Mouse (Mus musculus): ENCODE data around the gene Dnaic2. TPM values are rescaled to one million over a fixed set of nuclear protein-coding genes. Genes with fewer than 3 reads are reported as not detected.

Dnaic2 gene
- polyA plus RNA-seq, 2 experiments, result 0.03 TPM; not detected in 1

DNA sequence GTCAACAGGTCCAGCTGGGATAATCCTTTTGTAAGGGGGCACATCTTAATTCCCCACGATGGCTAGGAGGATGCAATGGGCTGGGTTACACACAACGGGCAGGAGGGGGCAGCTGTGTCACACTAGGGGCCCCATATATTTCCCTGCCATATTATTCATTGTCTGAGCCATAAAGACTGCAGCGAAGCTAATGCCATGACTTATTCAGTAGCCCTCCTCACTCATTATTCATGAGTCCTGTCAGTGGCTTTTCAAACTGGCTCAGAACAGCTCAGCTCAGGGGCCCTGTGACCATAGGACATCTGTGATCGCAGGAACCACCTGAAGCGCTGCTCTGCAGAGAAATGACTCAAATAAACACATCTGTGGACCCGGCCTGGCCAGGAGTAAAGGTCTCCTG is 14.2 kb downstream of the Dnaic2 start:
- Histone ChIP-seq H3K4me1 (replicated peaks; ENCODE audit: control insufficient read depth in 2 of 2, insufficient read depth in 2 of 2, low read length in 1 of 2) (no peaks in the 10 kb centered on the region), H3K9ac (replicated peaks) (no peak overlapping the region), H3K4me3 (ENCODE audit: insufficient read depth in 1 of 2, low read depth in 2 of 2, low read length in 2 of 2) (no peak overlapping the region), H3K27ac (no peak overlapping the region), H3K36me3 (replicated peaks; ENCODE audit: control insufficient read depth, insufficient read depth, low read depth) (no peaks in the 10 kb centered on the region), H3K4me2 (ENCODE audit: low read depth) (no peak overlapping the region), H3K9me3 (ENCODE audit: control insufficient read depth, low read length) (no peaks in the 10 kb centered on the region), H3K27me3 (ENCODE audit: control insufficient read depth, insufficient read depth, low read length) (no peaks in the 10 kb centered on the region)
- WGBS (ENCODE audit: insufficient replicate concordance), result 51% methylated on average over 6 of the region's 6 CpGs
- TF ChIP-seq EP300 (IDR thresholded peaks at IDR 0.05; ENCODE audit: low read depth) (no peak), CTCF (IDR thresholded peaks at IDR 0.05; ENCODE audit: low read depth) (no peak)
- no peak for DNase-seq (ENCODE audit: low read depth in 3 of 3, low spot score in 3 of 3)
- ATAC-seq (ENCODE audit: insufficient read depth), result no peak

DNA sequence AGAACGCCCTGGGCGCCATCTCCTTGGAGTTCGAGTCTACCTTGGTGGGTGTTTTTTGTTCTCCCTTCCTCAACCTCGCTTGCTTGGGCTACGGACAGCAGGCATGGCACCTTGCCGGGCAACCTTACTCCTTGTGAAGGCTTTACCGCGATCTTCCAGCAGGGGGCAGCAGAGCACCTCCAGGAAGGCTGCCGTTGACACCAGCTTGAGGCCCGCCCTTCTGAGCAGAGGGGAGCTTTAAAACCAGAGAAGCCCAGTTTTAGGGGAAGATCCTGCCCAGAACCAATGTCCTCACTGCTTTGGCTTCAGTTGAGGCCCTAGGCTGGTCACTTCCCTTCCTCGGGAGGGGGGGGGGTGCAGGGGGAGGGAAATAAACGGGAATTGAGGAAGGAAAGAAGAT is 17.9 kb downstream of the Dnaic2 start:
- 4% methylated on average over 12 of the region's 12 CpGs for WGBS (ENCODE audit: insufficient replicate concordance)
- TF ChIP-seq EP300 (IDR thresholded peaks at IDR 0.05; ENCODE audit: low read depth) (no peak), CTCF (IDR thresholded peaks at IDR 0.05; ENCODE audit: low read depth) (peak; percentile 97)
- Histone ChIP-seq H3K4me3 (ENCODE audit: insufficient read depth in 1 of 2, low read depth in 2 of 2, low read length in 2 of 2) (no peak overlapping the region), H3K9ac (replicated peaks) (no peak overlapping the region), H3K4me2 (ENCODE audit: low read depth) (no peak overlapping the region), H3K4me1 (replicated peaks; ENCODE audit: control insufficient read depth in 2 of 2, insufficient read depth in 2 of 2, low read length in 1 of 2) (no peaks in the 10 kb centered on the region), H3K27ac (no peak overlapping the region), H3K9me3 (ENCODE audit: control insufficient read depth, low read length) (no peaks in the 10 kb centered on the region), H3K27me3 (ENCODE audit: control insufficient read depth, insufficient read depth, low read length) (no peaks in the 10 kb centered on the region), H3K36me3 (replicated peaks; ENCODE audit: control insufficient read depth, insufficient read depth, low read depth) (no peaks in the 10 kb centered on the region)
- DNase-seq (ENCODE audit: low read depth in 3 of 3, low spot score in 3 of 3) (peak; percentile 43 to 50 (median 45)), ATAC-seq (ENCODE audit: insufficient read depth) (0 out of 2 replicates have a peak, but pooled peaks have one; percentile 28)

DNA sequence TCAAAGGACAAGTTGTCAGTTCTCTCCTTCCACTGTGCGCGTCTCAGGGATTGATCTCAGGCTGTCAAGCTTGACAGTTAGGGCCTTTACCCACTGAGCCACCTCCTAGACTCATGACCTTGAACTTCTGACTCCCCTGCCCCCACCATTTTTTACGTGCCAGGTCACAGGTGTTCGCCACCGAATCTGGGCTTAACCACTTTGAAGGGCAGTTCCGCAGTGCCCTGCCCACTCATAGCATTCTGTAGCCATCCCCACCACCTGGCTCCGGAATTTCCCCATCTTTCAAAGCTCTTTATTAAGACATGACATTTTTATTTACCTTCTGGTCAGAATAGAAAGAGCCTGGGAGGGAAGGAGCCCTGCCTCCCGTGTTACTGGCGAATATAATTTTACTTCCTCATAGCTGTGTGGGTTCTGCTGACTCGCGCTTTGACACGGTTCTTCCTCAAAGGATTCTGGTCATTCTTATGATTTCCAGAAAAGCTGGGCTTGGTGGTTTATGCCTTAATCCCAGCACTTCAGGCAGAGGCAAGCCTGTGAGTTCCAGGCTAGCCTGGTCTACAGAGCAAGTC is 20.4 kb downstream of the Dnaic2 start:
- TF ChIP-seq CTCF (IDR thresholded peaks at IDR 0.05; ENCODE audit: low read depth) (no peak), EP300 (IDR thresholded peaks at IDR 0.05; ENCODE audit: low read depth) (no peak)
- Histone ChIP-seq H3K4me3 (ENCODE audit: insufficient read depth in 1 of 2, low read depth in 2 of 2, low read length in 2 of 2) (no peak overlapping the region), H3K27me3 (ENCODE audit: control insufficient read depth, insufficient read depth, low read length) (no peaks in the 10 kb centered on the region), H3K9me3 (ENCODE audit: control insufficient read depth, low read length) (no peaks in the 10 kb centered on the region), H3K27ac (no peak overlapping the region), H3K4me1 (replicated peaks; ENCODE audit: control insufficient read depth in 2 of 2, insufficient read depth in 2 of 2, low read length in 1 of 2) (no peaks in the 10 kb centered on the region), H3K4me2 (ENCODE audit: low read depth) (no peak overlapping the region), H3K9ac (replicated peaks) (no peak overlapping the region), H3K36me3 (replicated peaks; ENCODE audit: control insufficient read depth, insufficient read depth, low read depth) (no peaks in the 10 kb centered on the region)
- 45% methylated on average over 12 of the region's 12 CpGs for WGBS (ENCODE audit: insufficient replicate concordance)
- DNase-seq (ENCODE audit: low read depth in 3 of 3, low spot score in 3 of 3) (no peak), ATAC-seq (ENCODE audit: insufficient read depth) (no peak)

DNA sequence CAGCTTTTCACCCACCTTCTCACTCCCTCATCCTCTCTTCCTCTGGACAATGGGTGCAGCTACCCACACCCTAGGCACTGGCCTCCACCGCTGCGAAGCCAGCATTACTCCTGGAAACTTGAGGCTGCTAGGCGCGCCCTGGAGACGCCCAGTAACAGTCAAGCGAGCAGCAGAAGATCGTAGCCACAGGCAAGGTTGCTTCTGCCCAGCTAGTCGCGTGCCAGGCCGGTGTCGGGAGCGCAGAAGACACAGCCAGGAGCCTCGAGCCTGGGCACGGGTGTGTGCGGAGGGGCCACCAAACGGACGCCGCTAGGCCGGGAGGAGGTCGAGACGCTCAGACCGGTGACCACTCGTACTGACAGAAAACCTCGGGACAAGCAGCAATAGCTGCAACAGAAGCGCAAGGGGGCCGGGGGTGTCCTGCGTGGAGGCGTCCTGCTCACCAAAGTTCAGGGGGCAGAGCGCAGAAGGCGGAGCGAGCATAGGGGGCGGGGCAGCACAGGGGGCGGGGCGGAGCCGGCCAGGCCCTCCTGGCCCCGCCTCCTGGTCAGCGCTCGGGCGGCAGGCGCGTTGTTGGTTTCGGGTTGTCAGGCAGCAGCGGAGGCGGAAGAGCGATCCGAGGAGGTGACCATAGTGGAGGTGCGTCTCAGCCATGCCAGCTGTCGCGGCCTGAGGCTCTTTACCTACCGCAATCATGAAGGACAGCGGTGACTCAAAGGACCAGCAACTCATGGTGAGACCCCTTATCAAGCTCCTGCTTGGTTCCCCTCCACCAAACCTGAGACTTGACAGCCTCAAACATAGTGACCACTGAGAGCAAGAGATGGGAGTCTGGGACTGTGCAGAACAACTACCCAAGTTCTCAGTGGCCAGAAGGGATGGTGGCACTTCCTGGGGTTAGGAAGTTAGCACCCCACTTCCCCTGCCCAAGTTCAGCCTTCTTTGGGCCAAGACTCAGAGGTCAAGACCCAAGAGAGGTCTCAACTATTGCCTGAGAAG is 37.9 kb downstream of the Dnaic2 start, which contains the start of gene Kif19a:
Gene Kif19a (plus strand): TSS at position 569 of the 999 bp plus-strand sequence.
- DNase-seq (ENCODE audit: low read depth in 3 of 3, low spot score in 3 of 3), result peak in 1 of 3 experiments; percentile 26
- no peaks in the 10 kb centered on the region for H3K36me3 ChIP-seq (replicated peaks; ENCODE audit: control insufficient read depth, insufficient read depth, low read depth)
- H3K27me3 ChIP-seq (ENCODE audit: control insufficient read depth, insufficient read depth, low read length), result peaks cover 2% of the 10 kb centered on the region; the same call in 1 of the 2 replicates
- H3K4me2 ChIP-seq (ENCODE audit: low read depth), result peak within 1 kb of the TSS; percentile 62
- H3K4me3 ChIP-seq (ENCODE audit: insufficient read depth in 1 of 2, low read depth in 2 of 2, low read length in 2 of 2), result peak within 1 kb of the TSS; percentile 30
- H3K9me3 ChIP-seq (ENCODE audit: control insufficient read depth, low read length), result no peaks in the 10 kb centered on the region
- ATAC-seq (ENCODE audit: insufficient read depth), result peak; percentile 65; the same call in 1 of the 2 replicates
- WGBS (ENCODE audit: insufficient replicate concordance), result 3% methylated on average over 51 of the region's 51 CpGs
- TF ChIP-seq CTCF (IDR thresholded peaks at IDR 0.05; ENCODE audit: low read depth), result no peak
- no peak for TF ChIP-seq EP300 (IDR thresholded peaks at IDR 0.05; ENCODE audit: low read depth)
- H3K4me1 ChIP-seq (replicated peaks; ENCODE audit: control insufficient read depth in 2 of 2, insufficient read depth in 2 of 2, low read length in 1 of 2), result no peaks in the 10 kb centered on the region
- H3K9ac ChIP-seq (replicated peaks), result no peak within 1 kb of the TSS
- H3K27ac ChIP-seq, result no peak within 1 kb of the TSS

DNA sequence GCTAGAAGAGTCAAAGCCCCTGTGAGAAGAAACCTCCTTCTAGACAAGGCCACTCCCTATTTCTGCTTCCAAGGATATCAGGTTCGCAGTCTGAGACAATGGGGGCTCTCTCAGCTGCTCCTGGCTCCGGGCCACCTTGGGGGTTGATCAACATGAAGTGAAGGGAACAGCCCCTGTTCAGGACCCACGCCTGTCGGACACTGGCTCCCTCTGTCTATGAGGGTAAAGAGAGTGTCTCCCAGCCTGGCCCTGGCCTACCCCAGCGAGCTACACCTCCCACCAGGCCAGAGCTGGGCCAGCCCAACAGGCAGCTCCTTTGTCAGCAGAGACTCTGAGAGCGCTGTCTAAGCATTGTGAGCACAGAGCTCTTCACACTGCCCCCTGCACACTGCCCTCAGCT is 42.7 kb downstream of the Dnaic2 start:
- no peaks in the 10 kb centered on the region for H3K9me3 ChIP-seq (ENCODE audit: control insufficient read depth, low read length)
- H3K4me3 ChIP-seq (ENCODE audit: insufficient read depth in 1 of 2, low read depth in 2 of 2, low read length in 2 of 2), result no peak overlapping the region
- peaks cover 2% of the 10 kb centered on the region; the same call in 1 of the 2 replicates for H3K27me3 ChIP-seq (ENCODE audit: control insufficient read depth, insufficient read depth, low read length)
- ATAC-seq (ENCODE audit: insufficient read depth), result no peak
- no peaks in the 10 kb centered on the region for H3K4me1 ChIP-seq (replicated peaks; ENCODE audit: control insufficient read depth in 2 of 2, insufficient read depth in 2 of 2, low read length in 1 of 2)
- 49% methylated on average over 6 of the region's 6 CpGs for WGBS (ENCODE audit: insufficient replicate concordance)
- H3K9ac ChIP-seq (replicated peaks), result no peak overlapping the region
- no peak for TF ChIP-seq EP300 (IDR thresholded peaks at IDR 0.05; ENCODE audit: low read depth)
- no peak for TF ChIP-seq CTCF (IDR thresholded peaks at IDR 0.05; ENCODE audit: low read depth)
- H3K36me3 ChIP-seq (replicated peaks; ENCODE audit: control insufficient read depth, insufficient read depth, low read depth), result no peaks in the 10 kb centered on the region
- no peak overlapping the region for H3K4me2 ChIP-seq (ENCODE audit: low read depth)
- H3K27ac ChIP-seq, result no peak overlapping the region
- no peak for DNase-seq (ENCODE audit: low read depth in 3 of 3, low spot score in 3 of 3)

Measured in liver, embryonic 14.5 days (tissue).